Mouse (Mus musculus): Measurements from ENCODE around the gene 1700013G24Rik.

1700013G24Rik gene

GRCm38 (mm10) chr4:137476065-137476760 is 23.1 kb downstream of the 1700013G24Rik start:
- DNase-seq (ENCODE audit: low read depth) = no peak

GRCm38 (mm10) chr4:137476761-137477237 is 23.7 kb downstream of the 1700013G24Rik start:
- DNase-seq (ENCODE audit: low read depth) = no peak

- DNase-seq (ENCODE audit: low read depth) = no peak
These were observed 24.5 kb downstream of the 1700013G24Rik start for GRCm38 (mm10) chr4:137477611-137478010.

DNA sequence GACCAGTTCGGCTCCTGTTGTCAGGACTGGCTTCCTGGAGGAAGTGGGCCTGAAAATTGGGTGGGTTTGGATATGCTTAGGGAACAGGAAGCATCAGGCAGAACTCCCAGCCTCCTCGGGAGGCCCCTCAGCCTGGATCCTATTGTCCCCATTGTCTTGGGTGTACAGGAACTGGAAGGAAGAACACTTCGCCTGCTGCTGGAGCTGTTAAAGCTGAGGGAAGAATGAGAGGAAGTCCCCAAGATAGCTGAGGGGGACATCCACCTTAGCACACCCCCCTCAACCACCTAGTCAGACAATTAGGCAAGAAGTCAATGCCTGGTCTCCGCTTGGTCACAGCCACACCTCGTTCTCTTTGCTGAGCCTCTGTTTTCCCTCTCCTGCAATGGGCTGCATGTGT is 25.2 kb downstream of the 1700013G24Rik start:
- DNase-seq (ENCODE audit: low read depth) = no peak

- DNase-seq (ENCODE audit: low read depth) = no peak
These were observed 26.7 kb downstream of the 1700013G24Rik start for GRCm38 (mm10) chr4:137479757-137480156.

DNA sequence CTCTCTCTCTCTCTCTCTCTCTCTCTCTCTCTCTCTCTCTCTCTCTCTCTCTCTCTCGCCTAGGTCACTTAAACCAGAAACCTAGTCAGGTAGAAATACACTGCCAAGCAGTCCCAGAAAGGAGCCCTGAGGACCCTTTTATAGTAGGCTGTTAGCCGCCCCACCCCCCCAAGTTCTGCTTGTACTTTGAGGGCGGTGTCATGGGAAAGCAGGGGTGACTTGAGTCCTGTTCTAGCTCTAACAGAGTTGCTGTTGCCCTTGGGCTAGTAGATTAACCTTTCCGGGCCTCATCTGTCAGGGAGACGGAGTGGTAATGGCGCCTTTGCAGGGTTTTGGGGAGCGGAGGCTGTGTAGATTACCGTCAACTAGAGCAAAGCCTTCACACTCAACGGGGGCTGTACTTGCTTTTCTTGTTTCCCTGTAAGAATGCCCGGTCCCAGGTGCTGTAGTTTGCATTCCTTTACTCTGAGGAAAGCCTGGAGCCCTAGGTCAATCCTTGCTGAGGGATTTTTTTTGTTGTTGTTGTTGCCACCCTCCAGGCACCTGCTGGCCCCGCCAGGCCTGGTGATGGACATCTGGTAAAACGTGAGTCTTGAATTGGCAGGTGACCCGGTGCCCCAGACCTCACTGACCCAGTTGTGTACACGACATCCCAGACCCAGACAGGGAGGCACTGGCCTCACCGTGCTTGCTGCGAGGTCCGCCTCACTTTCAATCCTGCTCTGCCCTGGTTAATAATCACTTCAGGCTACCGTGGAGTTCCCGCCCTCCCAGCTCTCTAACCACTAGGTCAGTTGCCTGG is 27.3 kb downstream of the 1700013G24Rik start:
- DNase-seq (ENCODE audit: low read depth) = no peak

DNA sequence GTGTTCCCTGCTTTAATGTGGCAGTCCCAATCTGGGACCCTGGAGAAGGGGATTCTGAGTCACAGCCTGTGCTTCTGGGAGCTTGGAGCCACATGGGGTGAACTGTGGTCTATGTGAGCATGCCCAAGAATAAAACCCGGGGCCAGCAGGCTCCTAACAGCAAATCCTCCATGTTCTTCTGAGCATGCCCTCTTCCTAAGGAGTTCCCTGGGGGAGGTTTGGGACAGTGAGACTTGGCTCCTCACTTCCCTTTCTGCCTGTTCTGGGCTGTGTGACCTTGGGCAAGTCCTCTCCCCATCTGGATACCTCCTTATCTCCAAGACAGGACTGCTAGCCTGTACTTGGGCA is 27.9 kb downstream of the 1700013G24Rik start:
- no peak for DNase-seq (ENCODE audit: low read depth)

DNA sequence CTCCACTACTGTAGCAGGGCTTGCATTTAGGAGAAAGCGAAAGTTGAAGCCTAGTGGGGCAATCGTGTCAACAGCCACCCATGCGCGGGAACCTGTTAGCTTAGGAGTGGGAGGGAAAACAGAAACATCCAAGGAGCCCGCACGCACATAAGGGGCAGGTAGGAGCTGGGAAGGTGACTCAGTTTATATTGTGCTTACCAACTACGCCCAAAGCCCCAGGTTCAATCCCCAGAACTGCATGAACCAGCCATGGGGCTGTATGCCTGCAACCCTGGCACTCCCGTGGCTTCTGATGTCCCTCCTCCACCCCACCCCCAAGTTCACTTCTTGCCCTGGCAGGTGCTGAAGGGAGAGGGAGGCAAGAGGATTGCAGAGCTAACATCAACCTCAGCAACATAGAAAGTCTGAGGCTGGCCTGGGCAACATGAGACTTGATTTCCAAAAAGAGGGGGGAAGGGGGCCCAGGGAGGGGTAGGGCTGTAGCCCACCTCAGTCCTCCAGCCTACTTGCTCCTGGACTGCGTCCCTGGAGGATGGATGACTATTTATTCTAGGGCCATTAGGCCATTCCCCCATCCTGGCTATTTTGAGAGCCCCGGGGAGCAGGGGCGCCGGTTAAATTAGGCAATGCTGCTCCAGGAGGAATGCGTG is 28.4 kb downstream of the 1700013G24Rik start:
- DNase-seq (ENCODE audit: low read depth) = no peak

GRCm38 (mm10) chr4:137483871-137484270 is 30.8 kb downstream of the 1700013G24Rik start:
- no peak for DNase-seq (ENCODE audit: low read depth)

GRCm38 (mm10) chr4:137484586-137484985 is 31.5 kb downstream of the 1700013G24Rik start:
- no peak for DNase-seq (ENCODE audit: low read depth)

GRCm38 (mm10) chr4:137485258-137485960 is 32.3 kb downstream of the 1700013G24Rik start:
- DNase-seq (ENCODE audit: low read depth) = no peak

GRCm38 (mm10) chr4:137486081-137487014 is 33.3 kb downstream of the 1700013G24Rik start:
- no peak for DNase-seq (ENCODE audit: low read depth)

DNA sequence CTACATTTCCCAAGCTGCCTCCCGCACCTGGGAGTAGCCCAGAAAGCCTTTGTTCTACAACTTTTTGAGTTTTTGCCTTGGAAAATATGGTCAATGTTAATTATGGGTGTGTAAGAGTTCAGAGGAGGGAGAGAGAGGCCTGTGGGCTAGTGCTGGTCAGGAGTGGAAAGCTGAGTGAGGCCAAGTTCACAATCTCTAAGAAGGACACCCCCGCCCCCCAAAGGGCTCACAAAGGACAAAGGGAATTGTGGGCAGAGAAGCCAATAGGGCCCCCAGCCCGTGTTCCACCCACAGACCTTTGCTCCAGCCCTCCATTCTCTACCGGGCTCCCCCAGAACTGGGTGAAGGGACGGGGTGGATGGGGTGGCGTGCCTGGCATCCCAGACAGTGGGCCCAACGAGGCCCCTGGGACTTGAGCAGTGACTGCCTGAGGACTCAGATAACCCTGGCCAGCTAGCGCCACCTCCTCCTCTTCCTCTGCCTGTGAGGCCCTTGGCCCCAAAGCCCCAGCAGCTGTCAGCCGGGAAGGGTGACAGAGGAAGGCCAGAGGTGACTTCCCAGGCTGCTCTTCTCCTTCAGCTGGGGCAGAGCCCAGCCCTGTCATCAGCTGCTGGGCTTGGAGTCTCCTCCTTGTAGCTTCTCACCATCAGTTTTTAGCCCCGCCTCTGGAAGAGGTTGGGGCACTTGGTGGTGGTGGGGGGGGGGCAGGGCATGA is 34.4 kb downstream of the 1700013G24Rik start:
- DNase-seq (ENCODE audit: low read depth) = no peak

GRCm38 (mm10) chr4:137488038-137488437 is 35.0 kb downstream of the 1700013G24Rik start:
- DNase-seq (ENCODE audit: low read depth) = no peak

GRCm38 (mm10) chr4:137488571-137489303 is 35.7 kb downstream of the 1700013G24Rik start:
- no peak for DNase-seq (ENCODE audit: low read depth)

DNA sequence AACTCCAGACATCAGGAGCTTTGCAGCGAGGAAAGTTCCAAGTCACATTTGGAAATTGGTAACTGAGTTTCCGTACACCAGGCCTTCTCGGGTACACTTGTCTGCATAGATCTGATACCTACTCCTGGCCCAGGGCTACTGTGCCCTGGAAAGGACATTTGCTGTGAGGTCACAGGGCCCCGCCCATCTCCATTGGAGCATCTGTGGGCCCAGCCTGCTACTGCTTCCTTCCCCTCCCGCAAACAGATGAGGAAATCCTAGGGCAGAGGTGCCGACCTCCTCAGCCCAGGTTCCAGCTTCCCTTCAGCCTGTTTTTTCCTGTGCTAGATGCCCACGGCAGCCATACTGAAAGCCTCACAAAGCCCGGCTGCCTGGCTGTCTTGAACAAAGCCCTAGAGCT is 36.9 kb downstream of the 1700013G24Rik start:
- DNase-seq (ENCODE audit: low read depth) = no peak

DNA sequence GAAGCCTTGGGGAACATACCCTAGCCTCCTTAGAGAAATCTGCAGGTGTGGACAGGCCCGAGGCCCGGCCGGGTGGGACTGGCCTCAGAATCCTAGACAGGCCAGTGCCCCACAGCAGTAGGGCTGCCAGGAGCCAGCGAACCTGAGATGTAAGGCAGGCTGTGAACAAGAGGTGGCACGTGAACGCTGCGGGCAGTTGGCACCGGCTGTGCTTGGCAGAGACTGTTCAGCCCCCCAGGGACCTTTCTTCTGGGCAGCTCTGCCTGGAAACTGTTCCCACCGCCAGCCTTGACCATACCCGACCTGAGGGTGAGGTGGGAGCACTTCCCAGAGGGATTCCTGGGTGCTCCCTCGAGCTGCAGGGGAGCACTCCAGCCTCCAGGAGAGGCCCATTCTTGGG is 39.5 kb downstream of the 1700013G24Rik start:
- no peak for DNase-seq (ENCODE audit: low read depth)

DNA sequence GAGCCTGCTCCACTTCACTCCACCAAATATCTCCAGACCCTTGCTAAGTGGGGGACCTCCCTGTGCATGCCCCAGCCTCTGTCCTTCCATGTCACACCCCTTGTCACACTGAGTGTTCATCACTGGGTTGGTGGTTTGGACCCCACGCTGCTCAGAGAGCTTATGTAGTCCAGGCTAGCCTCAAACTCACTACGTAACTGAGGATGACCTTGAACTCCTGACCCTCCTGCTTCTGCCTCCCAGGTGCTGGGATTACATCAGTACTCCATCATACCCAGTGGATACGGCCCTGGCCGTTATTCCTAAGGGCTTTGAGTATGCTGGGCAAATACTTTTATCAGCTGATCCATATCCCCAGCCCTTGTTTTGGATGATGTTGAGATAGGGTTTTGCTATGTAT is 40.1 kb downstream of the 1700013G24Rik start:
- no peak for DNase-seq (ENCODE audit: low read depth)

GRCm38 (mm10) chr4:137494751-137495500 is 41.8 kb downstream of the 1700013G24Rik start:
- no peak for DNase-seq (ENCODE audit: low read depth)

All from 416B (cell line).